Mouse (Mus musculus) heart, embryonic 14.5 days (tissue): ENCODE data around the gene Edn1. TPM values are rescaled to one million over a fixed set of nuclear protein-coding genes. Genes with fewer than 3 reads are reported as not detected.

ENCODE experiments used
- ATAC-seq: fragments of 200-750 bp; cut with Nextera tagmentation; 2 replicates; pipeline ENCODE4 v1.8.0; 2017; ENCODE audit warnings: low read depth, moderate TSS enrichment; ENCODE audit not compliant: insufficient number of reproducible peaks, insufficient read depth, low FRiP score
- H3K27ac ChIP-seq, 2 experiments: fragments of 200-500 bp in 1 of 2; fragments of 300-500 bp in 1 of 2; sonication (generic) in 1 of 2; replicated peaks in 1 of 2; 2 replicates each; pipeline ENCODE4 v1.5.1; 2012 to 2014; ENCODE audit warnings: low read depth in 2 of 2, low read length in 2 of 2, control low read depth in 1 of 2, mild to moderate bottlenecking in 1 of 2, mixed read lengths in 1 of 2; ENCODE audit not compliant: control insufficient read depth in 1 of 2, insufficient read depth in 1 of 2
- H3K27me3 ChIP-seq: fragments of 300-500 bp; sonication (generic); 2 replicates; pipeline ENCODE4 v1.6.1; 2014; ENCODE audit warnings: mild to moderate bottlenecking, low read length, control low read depth; ENCODE audit not compliant: control insufficient read depth, insufficient read depth
- H3K36me3 ChIP-seq: fragments of 300-500 bp; sonication (generic); 2 replicates; pipeline ENCODE4 v1.6.1; 2014; ENCODE audit warnings: mild to moderate bottlenecking, control low read depth, low read length, mixed read lengths; ENCODE audit not compliant: control insufficient read depth, insufficient read depth
- H3K4me1 ChIP-seq, 2 experiments: fragments of 200-500 bp in 1 of 2; fragments of 300-500 bp in 1 of 2; sonication (generic) in 1 of 2; 2 replicates each; pipeline ENCODE4 v1.6.1; 2012 to 2014; ENCODE audit warnings: low read length in 2 of 2, control low read depth in 1 of 2, mixed read lengths in 1 of 2; ENCODE audit not compliant: control insufficient read depth in 2 of 2, insufficient read depth in 2 of 2
- H3K4me2 ChIP-seq: fragments of 300-500 bp; sonication (generic); 2 replicates; pipeline ENCODE4 v1.6.1; 2014; ENCODE audit warnings: mild to moderate bottlenecking, low read length
- H3K4me3 ChIP-seq, 2 experiments: fragments of 200-500 bp in 1 of 2; fragments of 300-500 bp in 1 of 2; sonication (generic) in 1 of 2; 2 replicates each; pipeline ENCODE4 v1.5.1; 2012 to 2014; ENCODE audit warnings: low read length in 2 of 2, mild to moderate bottlenecking in 2 of 2, control low read depth in 1 of 2, low read depth in 1 of 2, moderate library complexity in 1 of 2; ENCODE audit not compliant: control insufficient read depth in 1 of 2, insufficient read depth in 1 of 2
- H3K9ac ChIP-seq: fragments of 300-500 bp; sonication (generic); 2 replicates; pipeline ENCODE4 v1.6.1; 2014; ENCODE audit warnings: mild to moderate bottlenecking, low read length
- H3K9me3 ChIP-seq: fragments of 300-500 bp; sonication (generic); 2 replicates; pipeline ENCODE4 v1.6.1; 2016; ENCODE audit warnings: low read length, control low read depth; ENCODE audit not compliant: control insufficient read depth
- WGBS: fragments of 180-500 bp; shearing (Covaris S2); extraction: QIAGEN DNeasy Blood & Tissue Kit; methylation state at CpG from one replicate; pipeline ENCODE4 v1.1.7; 2014; 5-methylcytosine and 5-hydroxymethylcytosine counted together
- polyA plus RNA-seq: library from polyadenylated mRNA; unstranded; fragments of >200 nt; fragmentation: Nextera tagmentation; extraction: Ambion mirVana; gene quantifications from 2 replicates; pipeline ENCODE4 v1.2.1, GENCODE M21; 2014

Edn1 gene
- polyA plus RNA-seq, 1 experiment from 2014 or later: 9.8 TPM

DNA sequence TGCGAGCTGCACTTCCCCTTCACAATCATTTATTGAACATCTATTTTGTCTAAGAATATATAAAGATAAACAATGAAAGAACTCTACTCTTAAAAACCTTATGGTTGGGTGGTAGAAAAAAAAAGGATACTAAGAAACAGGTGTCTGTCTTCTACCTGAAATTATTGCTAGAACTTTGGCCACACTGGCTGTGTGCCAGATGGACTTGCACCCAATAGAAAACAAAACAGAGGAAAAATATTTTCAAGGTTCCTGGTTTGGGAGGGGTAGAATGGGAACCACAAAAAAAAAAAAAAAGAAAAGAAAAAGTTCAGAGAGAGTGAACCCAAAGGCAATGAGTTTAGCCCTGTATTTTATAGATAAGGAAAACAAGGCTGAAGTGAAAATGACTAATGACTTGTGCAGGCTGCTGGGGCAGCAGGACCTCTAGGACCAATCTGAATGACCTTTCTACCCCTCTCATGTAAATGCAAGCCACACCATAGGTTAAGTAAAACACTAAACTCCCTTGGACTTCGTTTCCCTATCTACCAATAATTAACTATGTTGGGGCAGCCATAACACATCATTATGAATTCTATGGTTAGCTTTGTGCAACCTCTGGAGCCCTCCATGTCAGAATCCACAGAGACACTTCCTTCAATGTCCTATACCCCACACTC lies 40.7 kb downstream of the Edn1 start:
- no peak overlapping the region for H3K4me3 ChIP-seq
- ATAC-seq: no peak
- no peaks in the 10 kb centered on the region for H3K27me3 ChIP-seq
- H3K4me1 ChIP-seq: 0 out of 4 replicates have a peak, but pooled peaks cover 0 to 3% of the 10 kb centered on the region in 2 experiments
- 79% methylated on average over 2 of the region's 2 CpGs for WGBS
- H3K36me3 ChIP-seq: no peaks in the 10 kb centered on the region
- H3K9ac ChIP-seq: no peak overlapping the region
- no peaks in the 10 kb centered on the region for H3K9me3 ChIP-seq
- H3K4me2 ChIP-seq: no peak overlapping the region
- no peak overlapping the region for H3K27ac ChIP-seq

DNA sequence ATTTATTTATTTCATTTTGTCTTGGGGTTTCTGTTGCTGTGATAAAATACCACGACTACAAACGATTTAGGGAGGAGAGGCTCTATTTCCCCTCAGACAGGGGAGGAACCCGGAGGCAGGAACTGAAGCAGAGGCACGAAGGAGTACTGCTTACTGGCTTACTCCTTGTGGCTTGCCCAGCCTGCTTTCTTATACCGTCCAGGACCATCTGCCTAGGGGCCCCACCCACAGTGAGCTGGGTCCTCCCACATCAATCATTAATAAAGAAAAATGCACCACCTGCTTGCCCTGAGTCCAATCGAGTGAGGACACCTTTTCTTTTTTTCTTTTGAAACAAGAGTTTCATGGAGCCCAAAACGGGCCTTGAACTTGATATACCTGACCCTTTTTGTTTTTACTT lies 44.2 kb downstream of the Edn1 start:
- Histone ChIP-seq H3K27me3 (no peaks in the 10 kb centered on the region), H3K9ac (no peak overlapping the region), H3K4me2 (no peak overlapping the region), H3K9me3 (no peaks in the 10 kb centered on the region), H3K4me1 (0 out of 4 replicates have a peak, but pooled peaks cover 0 to 3% of the 10 kb centered on the region in 2 experiments), H3K36me3 (no peaks in the 10 kb centered on the region), H3K4me3 (no peak overlapping the region), H3K27ac (no peak overlapping the region)
- 75% methylated on average over 7 of the region's 7 CpGs for WGBS
- ATAC-seq: no peak

- Histone ChIP-seq H3K9me3 (no peaks in the 10 kb centered on the region), H3K36me3 (no peaks in the 10 kb centered on the region), H3K4me1 (0 out of 4 replicates have a peak, but pooled peaks cover 0 to 3% of the 10 kb centered on the region in 2 experiments), H3K27ac (no peak overlapping the region), H3K4me2 (no peak overlapping the region), H3K9ac (no peak overlapping the region), H3K27me3 (no peaks in the 10 kb centered on the region), H3K4me3 (no peak overlapping the region)
- 64% methylated on average over 7 of the region's 7 CpGs for WGBS
- no peak for ATAC-seq
Measured at GRCm38 (mm10) chr13:42346414-42346813, 45.1 kb downstream of the Edn1 start.

GRCm38 (mm10) chr13:42351675-42352074 lies 50.4 kb downstream of the Edn1 start:
- Histone ChIP-seq H3K9ac (no peak overlapping the region), H3K36me3 (no peaks in the 10 kb centered on the region), H3K4me1 (no peaks in the 10 kb centered on the region), H3K27ac (no peak overlapping the region), H3K4me2 (no peak overlapping the region), H3K4me3 (no peak overlapping the region), H3K9me3 (no peaks in the 10 kb centered on the region), H3K27me3 (no peaks in the 10 kb centered on the region)
- 60% methylated on average over 7 of the region's 7 CpGs for WGBS
- ATAC-seq: no peak

Other genes with a start within 250 kb of the Edn1 start
- 7.9 and 10.6 TPM in 2 replicates for gene Hivep1, start 249.5 kb upstream of the Edn1 start, polyA plus RNA-seq